Mouse (Mus musculus): ENCODE data around the gene Gm8660. TPM values are rescaled to one million over a fixed set of nuclear protein-coding genes. Genes with fewer than 3 reads are reported as not detected.
"Not testable (repeated sequence)": the region's sequence is repeated elsewhere in the genome, so short reads cannot be mapped to it uniquely, and the experiment has no call there.

The Gm8660 gene
- not detected in 2 replicates for polyA plus RNA-seq (2015; fragmentation: Nextera tagmentation; extraction: Ambion mirVana)

DNA sequence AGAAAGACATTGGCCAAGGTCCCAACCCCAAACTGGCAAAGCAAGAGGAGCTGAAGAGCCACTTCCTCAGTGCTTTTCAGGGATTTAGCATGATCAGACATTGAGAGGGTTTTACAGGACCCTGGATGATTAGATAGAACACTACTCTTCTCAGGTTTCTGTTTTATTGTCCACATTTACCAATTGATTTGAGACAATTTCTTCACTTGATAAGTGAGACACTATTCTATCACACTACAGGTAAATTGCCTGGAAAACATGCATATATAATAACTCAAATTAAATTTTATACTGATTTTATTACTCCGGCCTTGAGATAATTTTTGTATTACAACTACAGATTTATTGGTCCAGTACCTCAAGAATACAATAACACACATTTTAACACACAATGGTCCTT lies at the start of gene Gm8660:
Gm8660 (minus strand) TSS at position 101 of the 400 bp plus-strand sequence.
- not testable (repeated sequence) for H3K9me3 ChIP-seq; H3K36me3 ChIP-seq; H3K9ac ChIP-seq; H3K4me3 ChIP-seq (replicated peaks); H3K27ac ChIP-seq; ATAC-seq (ENCODE audit: insufficient read depth, low FRiP score, low read depth); H3K4me1 ChIP-seq; H3K4me2 ChIP-seq; H3K27me3 ChIP-seq (replicated peaks)
- no CpG with 5 or more reads among the region's 1 CpGs for WGBS

DNA sequence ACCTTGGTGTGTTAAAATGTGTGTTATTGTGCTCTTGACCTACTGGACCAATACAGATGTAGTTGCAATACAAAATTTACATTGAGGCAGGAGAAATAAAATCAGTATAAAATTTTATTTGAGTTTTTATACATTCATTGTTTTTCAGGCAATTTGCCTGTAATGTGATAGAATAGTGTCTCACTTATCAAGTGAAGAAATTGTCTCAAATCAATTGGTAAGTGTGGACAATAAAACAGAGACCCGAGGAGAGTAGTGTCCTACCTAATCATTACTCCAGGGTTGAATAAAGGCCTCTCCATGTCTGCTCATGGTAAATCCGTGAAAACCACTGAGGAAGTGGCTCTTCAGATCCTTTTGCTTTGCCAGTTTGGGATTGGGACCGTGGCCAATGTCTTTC lies 42.4 kb upstream of the Gm8660 start, which contains the start of gene Vmn1r148:
Vmn1r148 (plus strand) TSS at position 301 of the 400 bp plus-strand sequence.
- H3K9me3 ChIP-seq, H3K4me2 ChIP-seq: not testable (repeated sequence)

DNA sequence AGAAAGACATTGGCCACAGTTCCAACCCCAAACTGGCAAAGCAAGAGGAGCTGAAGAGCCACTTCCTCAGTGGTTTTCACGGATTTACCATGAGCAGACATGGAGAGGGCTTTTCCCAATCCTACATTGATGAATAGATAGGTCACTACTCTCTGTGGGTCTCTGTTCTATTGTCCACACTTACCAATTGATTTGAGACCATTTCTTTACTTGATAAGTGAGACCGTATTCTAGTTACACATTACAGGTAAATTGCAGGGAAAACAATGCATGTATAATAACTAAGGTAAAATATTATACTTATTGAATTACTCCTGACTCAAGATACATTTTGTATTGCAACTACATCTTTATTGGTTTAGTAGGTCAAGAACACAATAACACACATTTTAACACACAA lies 41.2 kb downstream of the Gm8660 start, which contains the start of gene Gm4187:
Gm4187 (minus strand) TSS at position 101 of the 400 bp plus-strand sequence.
- not testable (repeated sequence) for H3K27ac ChIP-seq; H3K4me3 ChIP-seq (replicated peaks); H3K4me1 ChIP-seq; H3K9me3 ChIP-seq; H3K9ac ChIP-seq; H3K27me3 ChIP-seq (replicated peaks); H3K4me2 ChIP-seq; ATAC-seq (ENCODE audit: insufficient read depth, low FRiP score, low read depth); H3K36me3 ChIP-seq
- WGBS, result no CpG with 5 or more reads among the region's 2 CpGs

More for the DNA sequence above, 42.4 kb upstream of the Gm8660 start, which contains the start of gene Vmn1r148:
- not testable (repeated sequence) for H3K36me3 ChIP-seq; H3K9ac ChIP-seq; H3K4me1 ChIP-seq; H3K27ac ChIP-seq; ATAC-seq (ENCODE audit: insufficient read depth, low FRiP score, low read depth); H3K4me3 ChIP-seq (replicated peaks); H3K27me3 ChIP-seq (replicated peaks)
- no CpG with 5 or more reads among the region's 3 CpGs for WGBS

Other genes starting within 250 kb of the Gm8660 start
- gene Gm10666, start 236.3 kb downstream of the Gm8660 start, polyA plus RNA-seq (2015; fragmentation: Nextera tagmentation; extraction: Ambion mirVana), result not detected in 2 replicates
- gene Vmn1r142, start 207.0 kb downstream of the Gm8660 start, polyA plus RNA-seq (2015; fragmentation: Nextera tagmentation; extraction: Ambion mirVana), result not detected in 2 replicates
- gene Vmn1r143, start 181.7 kb downstream of the Gm8660 start, polyA plus RNA-seq (2015; fragmentation: Nextera tagmentation; extraction: Ambion mirVana), result not detected in 2 replicates
- gene Gm8653, start 169.8 kb downstream of the Gm8660 start, polyA plus RNA-seq (2015; fragmentation: Nextera tagmentation; extraction: Ambion mirVana), result not detected in 2 replicates
- not detected in 2 replicates for gene Gm8453, start 141.6 kb downstream of the Gm8660 start, polyA plus RNA-seq (2015; fragmentation: Nextera tagmentation; extraction: Ambion mirVana)
- gene Gm4187, start 41.3 kb downstream of the Gm8660 start, polyA plus RNA-seq (2015; fragmentation: Nextera tagmentation; extraction: Ambion mirVana), result not detected in 2 replicates
- not detected in 2 replicates for gene Vmn1r148, start 42.5 kb upstream of the Gm8660 start, polyA plus RNA-seq (2015; fragmentation: Nextera tagmentation; extraction: Ambion mirVana)
- gene Vmn1r149, start 67.2 kb upstream of the Gm8660 start, polyA plus RNA-seq (2015; fragmentation: Nextera tagmentation; extraction: Ambion mirVana), result not detected in 2 replicates
- not detected in 2 replicates for gene Gm10665, start 93.0 kb upstream of the Gm8660 start, polyA plus RNA-seq (2015; fragmentation: Nextera tagmentation; extraction: Ambion mirVana)
- gene Vmn1r151, start 128.6 kb upstream of the Gm8660 start, polyA plus RNA-seq (2015; fragmentation: Nextera tagmentation; extraction: Ambion mirVana), result not detected in 2 replicates
- not detected in 2 replicates for gene Vmn1r152, start 151.9 kb upstream of the Gm8660 start, polyA plus RNA-seq (2015; fragmentation: Nextera tagmentation; extraction: Ambion mirVana)
- gene Gm8677, start 163.8 kb upstream of the Gm8660 start, polyA plus RNA-seq (2015; fragmentation: Nextera tagmentation; extraction: Ambion mirVana), result not detected in 2 replicates
- not detected in 2 replicates for gene Gm4201, start 194.3 kb upstream of the Gm8660 start, polyA plus RNA-seq (2015; fragmentation: Nextera tagmentation; extraction: Ambion mirVana)
- gene Gm4565, start 217.1 kb upstream of the Gm8660 start, polyA plus RNA-seq (2015; fragmentation: Nextera tagmentation; extraction: Ambion mirVana), result not detected in 2 replicates